Mouse (Mus musculus) E14TG2a.4 (cell line): ENCODE measurements around the gene Mast3.

Experiments
- CTCF ChIP-seq: conservative IDR thresholded peaks from 2 replicates; pipeline ENCODE4 v1.5.1; 2014; ENCODE audit warnings: low read length
- NANOG ChIP-seq: IDR thresholded peaks from 2 replicates; pipeline ENCODE4 v1.6.1; 2014; ENCODE audit warnings: borderline replicate concordance, low read length, mixed read lengths

DNA sequence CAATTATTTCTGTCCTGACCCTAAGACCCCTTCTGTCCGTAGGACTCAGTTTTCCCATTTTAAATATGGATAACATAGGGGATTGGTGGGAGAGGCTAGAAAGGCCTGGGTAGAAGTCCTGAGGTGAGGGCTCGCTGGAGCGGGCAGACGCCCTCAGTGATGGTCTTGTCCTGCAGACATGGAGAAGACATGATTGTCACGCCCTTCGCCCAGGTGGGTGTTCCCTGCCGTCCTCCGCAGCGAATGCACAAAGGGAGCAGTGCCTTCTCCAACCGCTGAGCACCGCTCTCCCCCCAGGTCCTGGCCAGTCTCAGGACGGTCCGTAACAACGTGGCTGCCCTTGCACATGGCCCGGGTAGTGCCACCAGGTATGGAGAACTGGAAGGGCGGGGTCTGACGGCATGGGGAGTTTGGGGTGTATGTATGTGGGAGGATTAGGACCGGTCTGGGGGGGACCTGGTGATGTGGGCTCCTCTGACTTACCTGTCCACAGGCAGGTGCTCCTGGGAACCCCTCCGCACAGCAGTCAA, 59.1 kb downstream of the Mast3 start:
- TF ChIP-seq CTCF: no peak
- no peak for TF ChIP-seq NANOG
